Mouse (Mus musculus) kidney, adult 2 months (tissue): Measurements from ENCODE around the gene Parp8.

Experiments
- CTCF ChIP-seq: fragments of 200-500 bp; conservative IDR thresholded peaks from 2 replicates; pipeline ENCODE4 v1.5.1; 2011; ENCODE audit warnings: low read depth, mild to moderate bottlenecking, control low read depth, low read length, moderate library complexity, mixed read lengths; ENCODE audit not compliant: insufficient read depth, insufficient read length
- POLR2A ChIP-seq: fragments of 200-500 bp; IDR thresholded peaks from one replicate; pipeline ENCODE4 v1.6.1; 2011; ENCODE audit warnings: low read depth, low read length, control low read depth

DNA sequence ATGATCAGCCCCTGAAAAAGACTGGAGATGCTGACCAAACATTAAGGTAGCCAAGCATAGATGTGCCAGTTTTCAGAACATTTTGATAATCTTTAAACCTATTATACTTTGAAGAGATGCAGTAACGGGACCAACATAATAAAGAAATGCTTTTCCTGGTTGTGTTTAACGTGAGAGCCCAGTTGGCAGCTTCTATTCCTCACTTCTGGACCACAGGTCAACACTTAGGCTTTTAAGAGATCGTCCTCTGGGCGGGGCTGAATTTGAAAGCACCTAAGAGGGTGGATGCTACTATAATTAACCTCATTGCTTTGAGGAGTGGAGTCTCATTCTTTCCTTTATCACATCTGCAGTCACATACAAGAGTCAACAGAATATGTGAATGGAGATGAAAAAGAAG is 78.8 kb downstream of the Parp8 start:
- TF ChIP-seq CTCF (no peak), POLR2A (no peak)
